Mouse (Mus musculus) kidney, adult 2 months (tissue): ENCODE data around the gene Atxn7l3.

ENCODE experiments used
- CTCF ChIP-seq: fragments of 200-500 bp; conservative IDR thresholded peaks from 2 replicates; pipeline ENCODE4 v1.5.1; 2011; ENCODE audit warnings: low read depth, mild to moderate bottlenecking, control low read depth, low read length, moderate library complexity, mixed read lengths; ENCODE audit not compliant: insufficient read depth, insufficient read length
- POLR2A ChIP-seq: fragments of 200-500 bp; IDR thresholded peaks from one replicate; pipeline ENCODE4 v1.6.1; 2011; ENCODE audit warnings: low read depth, low read length, control low read depth

- TF ChIP-seq POLR2A = no peak
- no peak for TF ChIP-seq CTCF
Measured at GRCm38 (mm10) chr11:102285095-102285834, 11.2 kb downstream of the Atxn7l3 start.
